Mouse (Mus musculus) limb, embryonic 10.5 days (tissue): ENCODE measurements around the gene Col8a1. TPM values are rescaled to one million over a fixed set of nuclear protein-coding genes. Genes with fewer than 3 reads are reported as not detected.

Experiments used
- DNase-seq: peaks from one replicate; pipeline ENCODE4 v3.0.0-alpha.2; 2017; ENCODE audit warnings: low spot score
- H3K27ac ChIP-seq: fragments of 300-500 bp; sonication (generic); 2 replicates; pipeline ENCODE4 v1.5.1; 2016; ENCODE audit warnings: mild to moderate bottlenecking
- H3K27me3 ChIP-seq: fragments of 300-500 bp; sonication (generic); 2 replicates; pipeline ENCODE4 v1.6.1; 2016; ENCODE audit warnings: low read depth, mild to moderate bottlenecking; ENCODE audit not compliant: poor library complexity, severe bottlenecking
- H3K36me3 ChIP-seq: fragments of 300-500 bp; sonication (generic); 2 replicates; pipeline ENCODE4 v1.6.1; 2016; ENCODE audit warnings: mild to moderate bottlenecking, moderate library complexity
- H3K4me1 ChIP-seq: fragments of 300-500 bp; sonication (generic); 2 replicates; pipeline ENCODE4 v1.6.1; 2016
- H3K4me3 ChIP-seq: fragments of 300-500 bp; sonication (generic); 2 replicates; pipeline ENCODE4 v1.5.1; 2016; ENCODE audit warnings: mild to moderate bottlenecking, moderate library complexity
- H3K9me3 ChIP-seq: fragments of 300-500 bp; sonication (generic); replicated peaks from 2 replicates; pipeline ENCODE4 v1.6.1; 2016; ENCODE audit warnings: mild to moderate bottlenecking
- WGBS: fragments of 180-500 bp; shearing (Covaris S2); methylation state at CpG from one replicate; pipeline ENCODE4 v1.1.7; 2016; 5-methylcytosine and 5-hydroxymethylcytosine counted together
- polyA plus RNA-seq: library from polyadenylated mRNA; unstranded; fragments of >200 nt; fragmentation: Nextera tagmentation; extraction: Ambion mirVana; gene quantifications from 2 replicates; pipeline ENCODE4 v1.2.1, GENCODE M21; 2016

Col8a1 gene
- polyA plus RNA-seq, 1 experiment from 2014 or later, result 1.8 TPM

- Histone ChIP-seq H3K36me3 (0 out of 2 replicates have a peak, but pooled peaks cover 2% of the 10 kb centered on the region), H3K4me3 (no peak overlapping the region)
- WGBS, result 93% methylated on average over 1 of the region's 1 CpGs
Observed at GRCm38 (mm10) chr16:57577519-57577918, 177.0 kb downstream of the Col8a1 start.

GRCm38 (mm10) chr16:57575764-57576388 is 178.7 kb downstream of the Col8a1 start:
- Histone ChIP-seq H3K9me3 (no peaks in the 10 kb centered on the region), H3K27me3 (no peaks in the 10 kb centered on the region), H3K4me1 (peaks cover 2% of the 10 kb centered on the region; the same call in 1 of the 2 replicates), H3K4me3 (no peak overlapping the region), H3K36me3 (peaks cover 17% of the 10 kb centered on the region), H3K27ac (no peak overlapping the region)
- no peak for DNase-seq
- WGBS, result 96% methylated on average over 1 of the region's 1 CpGs

More at GRCm38 (mm10) chr16:57577519-57577918, 177.0 kb downstream of the Col8a1 start:
- no peaks in the 10 kb centered on the region for H3K9me3 ChIP-seq
- no peaks in the 10 kb centered on the region for H3K27me3 ChIP-seq
- H3K4me1 ChIP-seq, result peaks cover 5% of the 10 kb centered on the region; the same call in 1 of the 2 replicates
- H3K27ac ChIP-seq, result no peak overlapping the region
- no peak for DNase-seq

Other genes starting within 250 kb of the Col8a1 start
- gene Cmss1, start 147.9 kb downstream of the Col8a1 start, polyA plus RNA-seq, result 53.7 and 67.5 TPM in 2 replicates